Mouse (Mus musculus) lung, adult 2 months (tissue): ENCODE data around the gene Rspry1.

Experiments
- CTCF ChIP-seq: fragments of 200-500 bp; IDR thresholded peaks from 2 replicates; pipeline ENCODE4 v1.5.1; 2011; ENCODE audit warnings: mild to moderate bottlenecking, low read length, control low read depth; ENCODE audit not compliant: insufficient read depth
- POLR2A ChIP-seq: fragments of 200-500 bp; IDR thresholded peaks from 2 replicates; pipeline ENCODE4 v1.6.1; 2011; ENCODE audit warnings: low read depth, mild to moderate bottlenecking, control low read depth, low read length, borderline replicate concordance; ENCODE audit errors: extremely low read depth

- no peak for TF ChIP-seq CTCF
- no peak for TF ChIP-seq POLR2A
Observed at GRCm38 (mm10) chr8:94695341-94695993, 93.7 kb downstream of the Rspry1 start.
